Mouse (Mus musculus): ENCODE results near the gene Glo1. TPM values are rescaled to one million over a fixed set of nuclear protein-coding genes. Genes with fewer than 3 reads are reported as not detected.
A peak's percentile ranks its signal among the peaks of the same experiment; 100 is the strongest.

Glo1 gene
- polyA plus RNA-seq, 1 experiment from 2014 or later: 190 TPM

DNA sequence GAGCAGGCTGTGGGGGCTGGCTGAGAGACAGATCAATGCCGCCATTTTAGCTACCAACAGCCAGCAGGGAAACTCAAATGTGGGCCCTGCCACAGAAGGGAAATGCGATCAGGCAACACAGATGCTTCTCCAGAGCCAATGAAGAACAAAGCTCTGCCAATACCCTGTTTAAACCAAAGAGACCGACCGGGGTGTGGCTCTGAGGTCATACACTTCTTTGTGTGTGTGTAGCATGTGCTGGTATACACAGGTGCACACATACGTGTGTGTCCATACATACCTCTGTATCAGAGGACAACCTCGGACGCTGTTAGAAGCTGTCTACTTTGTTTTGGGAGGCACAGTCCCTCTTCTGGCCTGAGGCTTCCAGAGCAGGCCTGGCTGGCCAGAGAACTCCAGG is 19.3 kb downstream of the Glo1 start:
- no peaks in the 10 kb centered on the region for H3K9me3 ChIP-seq (ENCODE audit: control insufficient read depth, low read length)
- 72% methylated on average over 7 of the region's 7 CpGs for WGBS
- no peak overlapping the region for H3K4me2 ChIP-seq (replicated peaks; ENCODE audit: low read depth)
- no peak overlapping the region for H3K9ac ChIP-seq (ENCODE audit: low read length)
- peaks cover 5% of the 10 kb centered on the region; the same call in 1 of the 2 replicates for H3K36me3 ChIP-seq (ENCODE audit: control insufficient read depth, insufficient read depth, low read length)
- H3K4me3 ChIP-seq (ENCODE audit: low read depth, low read length): no peak overlapping the region
- DNase-seq (ENCODE audit: low spot score): peak; percentile 37
- no peak overlapping the region; the same call in 1 of the 2 replicates for H3K27ac ChIP-seq (replicated peaks)
- H3K27me3 ChIP-seq (ENCODE audit: control insufficient read depth, insufficient read depth, low read length): no peaks in the 10 kb centered on the region
- no peaks in the 10 kb centered on the region; the same call in none of the 2 replicates for H3K4me1 ChIP-seq (replicated peaks; ENCODE audit: control insufficient read depth, insufficient read depth)
- no peak for ATAC-seq (ENCODE audit: low FRiP score, low TSS enrichment)
- TF ChIP-seq EP300 (optimal IDR thresholded peaks at IDR 0.05) (no peak), CTCF (IDR thresholded peaks at IDR 0.05; ENCODE audit: low read depth) (no peak)

DNA sequence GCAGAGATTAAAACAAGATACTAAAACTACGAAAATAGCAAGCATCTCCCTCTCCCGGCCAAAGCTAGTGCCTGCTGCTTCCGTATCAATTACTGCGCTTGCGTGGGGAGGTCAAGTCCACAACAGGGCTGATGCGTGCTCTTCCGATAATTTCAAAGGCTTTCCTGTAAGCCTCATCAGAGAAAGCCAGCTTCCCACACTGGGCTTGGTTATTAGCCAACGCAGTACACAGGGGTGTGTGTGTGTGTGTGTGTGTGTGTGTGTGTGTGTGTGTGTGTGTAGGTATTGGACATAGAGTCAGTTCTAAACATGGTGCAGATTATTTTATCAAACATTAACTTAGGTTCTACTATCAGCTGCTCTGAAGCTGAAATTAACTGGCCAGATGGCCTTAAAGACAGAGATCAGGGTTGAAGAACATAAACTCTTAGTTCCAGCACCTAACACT is 20.0 kb downstream of the Glo1 start:
- no peak for TF ChIP-seq EP300 (optimal IDR thresholded peaks at IDR 0.05)
- TF ChIP-seq CTCF (IDR thresholded peaks at IDR 0.05; ENCODE audit: low read depth): peak; percentile 42; the same call in 1 of the 2 replicates
- 73% methylated on average over 8 of the region's 8 CpGs for WGBS
- Histone ChIP-seq H3K4me1 (replicated peaks; ENCODE audit: control insufficient read depth, insufficient read depth) (no peaks in the 10 kb centered on the region; the same call in none of the 2 replicates), H3K4me2 (replicated peaks; ENCODE audit: low read depth) (no peak overlapping the region), H3K36me3 (ENCODE audit: control insufficient read depth, insufficient read depth, low read length) (peaks cover 8% of the 10 kb centered on the region; the same call in 1 of the 2 replicates), H3K9ac (ENCODE audit: low read length) (no peak overlapping the region), H3K9me3 (ENCODE audit: control insufficient read depth, low read length) (no peaks in the 10 kb centered on the region), H3K4me3 (ENCODE audit: low read depth, low read length) (no peak overlapping the region), H3K27me3 (ENCODE audit: control insufficient read depth, insufficient read depth, low read length) (no peaks in the 10 kb centered on the region), H3K27ac (replicated peaks) (peak overlapping the region; percentile 49; the same call in 1 of the 2 replicates)
- ATAC-seq (ENCODE audit: low FRiP score, low TSS enrichment) (peak; percentile 79), DNase-seq (ENCODE audit: low spot score) (peak; percentile 76)

DNA sequence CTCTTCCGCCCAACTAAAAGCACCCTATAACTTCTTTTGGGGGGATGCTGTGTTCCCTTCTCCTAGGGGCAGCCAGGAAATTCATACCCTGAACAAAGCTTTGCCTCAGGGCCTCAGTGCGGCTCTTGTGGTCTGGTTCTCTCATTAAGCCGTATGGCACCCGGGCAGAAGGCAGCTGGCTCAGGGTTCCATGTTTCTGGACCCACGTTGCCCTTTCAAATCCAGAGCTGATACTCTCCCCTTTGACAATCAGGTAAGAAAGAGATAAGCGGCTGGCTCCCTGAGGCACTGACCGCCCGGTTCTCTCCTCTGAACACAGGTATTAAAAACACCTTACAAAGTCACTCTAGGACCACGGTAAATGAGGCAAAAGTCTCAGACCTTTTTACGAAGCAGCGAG is 20.5 kb downstream of the Glo1 start:
- Histone ChIP-seq H3K36me3 (ENCODE audit: control insufficient read depth, insufficient read depth, low read length) (peaks cover 8% of the 10 kb centered on the region; the same call in 1 of the 2 replicates), H3K27ac (replicated peaks) (peak overlapping the region; percentile 49; the same call in 1 of the 2 replicates), H3K4me2 (replicated peaks; ENCODE audit: low read depth) (no peak overlapping the region), H3K27me3 (ENCODE audit: control insufficient read depth, insufficient read depth, low read length) (no peaks in the 10 kb centered on the region), H3K4me1 (replicated peaks; ENCODE audit: control insufficient read depth, insufficient read depth) (no peaks in the 10 kb centered on the region; the same call in 1 of the 2 replicates), H3K9ac (ENCODE audit: low read length) (no peak overlapping the region), H3K4me3 (ENCODE audit: low read depth, low read length) (no peak overlapping the region), H3K9me3 (ENCODE audit: control insufficient read depth, low read length) (no peaks in the 10 kb centered on the region)
- no peak for TF ChIP-seq EP300 (optimal IDR thresholded peaks at IDR 0.05)
- TF ChIP-seq CTCF (IDR thresholded peaks at IDR 0.05; ENCODE audit: low read depth): no peak
- WGBS: 86% methylated on average over 11 of the region's 11 CpGs
- DNase-seq (ENCODE audit: low spot score) (no peak), ATAC-seq (ENCODE audit: low FRiP score, low TSS enrichment) (no peak)

DNA sequence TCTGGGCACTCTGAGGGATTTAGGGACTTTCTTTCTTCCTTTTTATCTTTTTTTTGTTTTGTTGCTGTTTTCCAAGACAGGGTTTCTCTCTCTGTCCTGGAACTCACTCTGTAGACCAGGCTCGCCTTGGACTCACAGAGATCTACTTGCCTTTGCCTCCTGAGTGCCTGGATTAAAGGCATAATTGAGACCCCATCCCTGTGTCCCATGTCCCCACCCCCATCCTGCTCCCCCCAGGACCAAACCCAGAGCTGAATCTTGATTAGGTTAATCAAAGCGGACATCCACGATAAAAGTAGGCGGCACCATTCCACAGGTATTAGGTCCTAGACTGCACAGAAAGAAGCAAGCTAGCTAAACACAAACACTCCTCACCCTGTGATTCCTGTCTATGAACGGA is 21.7 kb downstream of the Glo1 start:
- DNase-seq (ENCODE audit: low spot score) (no peak), ATAC-seq (ENCODE audit: low FRiP score, low TSS enrichment) (no peak)
- no peaks in the 10 kb centered on the region; the same call in 1 of the 2 replicates for H3K4me1 ChIP-seq (replicated peaks; ENCODE audit: control insufficient read depth, insufficient read depth)
- peaks cover 8% of the 10 kb centered on the region; the same call in 1 of the 2 replicates for H3K36me3 ChIP-seq (ENCODE audit: control insufficient read depth, insufficient read depth, low read length)
- H3K4me3 ChIP-seq (ENCODE audit: low read depth, low read length): no peak overlapping the region
- H3K9me3 ChIP-seq (ENCODE audit: control insufficient read depth, low read length): no peaks in the 10 kb centered on the region
- no peak overlapping the region for H3K27ac ChIP-seq (replicated peaks)
- TF ChIP-seq CTCF (IDR thresholded peaks at IDR 0.05; ENCODE audit: low read depth): no peak
- TF ChIP-seq EP300 (optimal IDR thresholded peaks at IDR 0.05): no peak
- H3K9ac ChIP-seq (ENCODE audit: low read length): no peak overlapping the region
- no peaks in the 10 kb centered on the region for H3K27me3 ChIP-seq (ENCODE audit: control insufficient read depth, insufficient read depth, low read length)
- no peak overlapping the region for H3K4me2 ChIP-seq (replicated peaks; ENCODE audit: low read depth)
- 90% methylated on average over 5 of the region's 5 CpGs for WGBS

DNA sequence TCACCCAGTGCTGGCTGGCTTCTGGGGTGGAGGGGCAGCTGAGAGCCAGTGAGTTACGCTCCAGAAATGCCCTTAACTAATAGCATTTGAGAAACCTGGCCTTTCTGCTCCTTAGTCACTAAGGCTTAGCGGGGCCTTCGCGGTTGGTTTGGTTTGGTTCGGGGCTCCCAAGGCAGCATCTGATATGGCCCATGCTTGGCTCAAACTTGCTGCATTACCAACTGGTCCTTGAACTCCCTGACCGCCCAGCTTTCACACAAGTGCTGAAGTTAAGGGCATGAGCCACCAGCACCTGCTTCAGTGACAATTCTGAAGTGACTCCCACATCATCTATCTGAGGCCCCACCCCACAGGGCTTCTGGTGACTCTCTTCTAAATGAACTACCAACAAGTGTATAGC is 22.4 kb downstream of the Glo1 start:
- whole genome bisulfite sequencing: 95% methylated on average over 6 of the region's 6 CpGs
- H3K36me3 ChIP-seq (ENCODE audit: control insufficient read depth, insufficient read depth, low read length): peaks cover 8% of the 10 kb centered on the region; the same call in 1 of the 2 replicates
- DNase-seq (ENCODE audit: low spot score) (no peak), ATAC-seq (ENCODE audit: low FRiP score, low TSS enrichment) (no peak)
- H3K27ac ChIP-seq (replicated peaks): no peak overlapping the region
- no peak overlapping the region for H3K4me3 ChIP-seq (ENCODE audit: low read depth, low read length)
- no peak for TF ChIP-seq EP300 (optimal IDR thresholded peaks at IDR 0.05)
- no peak for TF ChIP-seq CTCF (IDR thresholded peaks at IDR 0.05; ENCODE audit: low read depth)
- H3K27me3 ChIP-seq (ENCODE audit: control insufficient read depth, insufficient read depth, low read length): no peaks in the 10 kb centered on the region
- no peaks in the 10 kb centered on the region for H3K9me3 ChIP-seq (ENCODE audit: control insufficient read depth, low read length)
- H3K4me2 ChIP-seq (replicated peaks; ENCODE audit: low read depth): no peak overlapping the region
- no peak overlapping the region for H3K9ac ChIP-seq (ENCODE audit: low read length)
- no peaks in the 10 kb centered on the region; the same call in 1 of the 2 replicates for H3K4me1 ChIP-seq (replicated peaks; ENCODE audit: control insufficient read depth, insufficient read depth)

DNA sequence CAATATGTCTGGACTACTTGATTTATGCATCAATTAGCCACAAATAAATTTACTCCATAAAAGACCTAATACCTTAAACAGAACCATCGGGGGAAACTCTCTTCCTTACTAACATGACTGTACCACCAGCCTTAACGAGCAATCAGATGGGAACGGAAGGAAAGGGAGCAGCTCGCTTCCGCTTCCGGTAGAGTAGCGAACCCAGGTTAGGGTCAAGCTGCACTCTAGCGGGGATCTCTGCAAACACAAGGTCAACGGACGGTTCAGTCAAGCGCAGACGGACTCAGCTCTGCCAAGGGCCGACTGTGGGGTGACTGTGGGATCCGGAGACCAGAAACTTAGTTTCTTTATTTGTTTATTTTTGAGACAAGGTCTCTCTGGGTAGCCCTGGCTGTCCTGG is 24.5 kb downstream of the Glo1 start:
- H3K27me3 ChIP-seq (ENCODE audit: control insufficient read depth, insufficient read depth, low read length): no peaks in the 10 kb centered on the region
- H3K27ac ChIP-seq (replicated peaks): no peak overlapping the region
- no peak overlapping the region for H3K9ac ChIP-seq (ENCODE audit: low read length)
- WGBS: 92% methylated on average over 14 of the region's 14 CpGs
- H3K4me1 ChIP-seq (replicated peaks; ENCODE audit: control insufficient read depth, insufficient read depth): no peaks in the 10 kb centered on the region
- H3K4me3 ChIP-seq (ENCODE audit: low read depth, low read length): no peak overlapping the region
- ATAC-seq (ENCODE audit: low FRiP score, low TSS enrichment) (no peak), DNase-seq (ENCODE audit: low spot score) (no peak)
- H3K9me3 ChIP-seq (ENCODE audit: control insufficient read depth, low read length): no peaks in the 10 kb centered on the region
- TF ChIP-seq CTCF (IDR thresholded peaks at IDR 0.05; ENCODE audit: low read depth) (no peak), EP300 (optimal IDR thresholded peaks at IDR 0.05) (no peak)
- H3K4me2 ChIP-seq (replicated peaks; ENCODE audit: low read depth): no peak overlapping the region
- H3K36me3 ChIP-seq (ENCODE audit: control insufficient read depth, insufficient read depth, low read length): peaks cover 14% of the 10 kb centered on the region
